Mouse (Mus musculus) macrophage (primary cell): ENCODE results near the gene Ece1. TPM values are rescaled to one million over a fixed set of nuclear protein-coding genes. Genes with fewer than 3 reads are reported as not detected.

Experiments used
- H3K27ac ChIP-seq: fragments of 350-480 bp; formaldehyde crosslinking; 2 replicates; pipeline ENCODE4 v1.9.0; 2021
- H3K36me3 ChIP-seq: fragments of 350-480 bp; formaldehyde crosslinking; 2 replicates; pipeline ENCODE4 v1.9.0; 2021; ENCODE audit errors: inconsistent target
- H3K4me3 ChIP-seq: fragments of 350-480 bp; formaldehyde crosslinking; 2 replicates; pipeline ENCODE4 v1.9.0; 2021; ENCODE audit errors: inconsistent target
- H3K79me2 ChIP-seq: fragments of 350-480 bp; formaldehyde crosslinking; 2 replicates; pipeline ENCODE4 v1.9.0; 2021; ENCODE audit errors: inconsistent target
- WGBS: methylation state at CpG from one replicate; pipeline ENCODE4 v1.1.7; 2026; ENCODE audit warnings: inconsistent platforms; ENCODE audit not compliant: missing documents; 5-methylcytosine and 5-hydroxymethylcytosine counted together
- polyA plus RNA-seq: library from polyadenylated mRNA; stranded (reverse); fragments of 250-400 nt; gene quantifications from 3 replicates; pipeline ENCODE4 v1.2.4, GENCODE M21; 2018; ENCODE audit warnings: inconsistent platforms

Gene Ece1
- polyA plus RNA-seq, 1 experiment from 2014 or later: 31.7 TPM

DNA sequence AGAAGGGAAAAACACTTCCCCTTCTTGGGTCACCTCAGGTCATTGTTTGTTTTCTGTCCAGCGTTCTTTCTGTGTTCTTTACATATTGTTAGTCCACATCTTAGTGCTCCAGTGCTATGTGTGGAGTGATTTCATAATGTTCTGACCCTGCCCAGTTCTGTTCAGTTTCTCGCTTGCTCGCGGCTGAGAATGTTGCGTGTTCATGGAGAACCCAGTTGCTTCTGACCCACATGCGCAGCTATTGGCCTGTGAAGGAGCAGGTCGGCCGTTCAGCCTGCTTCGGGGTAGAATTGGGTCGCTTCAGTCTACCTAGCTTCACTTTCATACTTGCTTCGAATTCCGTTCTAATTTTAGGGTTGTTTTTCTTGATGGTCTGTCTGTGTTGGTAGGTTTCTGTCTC, 133.4 kb downstream of the Ece1 start:
- H3K27ac ChIP-seq: peak overlapping the region; percentile 95
- peaks cover 24% of the 10 kb centered on the region for H3K36me3 ChIP-seq
- WGBS: 72% methylated on average over 12 of the region's 12 CpGs
- H3K79me2 ChIP-seq: peaks cover 58% of the 10 kb centered on the region
- peak overlapping the region; percentile 81 for H3K4me3 ChIP-seq

DNA sequence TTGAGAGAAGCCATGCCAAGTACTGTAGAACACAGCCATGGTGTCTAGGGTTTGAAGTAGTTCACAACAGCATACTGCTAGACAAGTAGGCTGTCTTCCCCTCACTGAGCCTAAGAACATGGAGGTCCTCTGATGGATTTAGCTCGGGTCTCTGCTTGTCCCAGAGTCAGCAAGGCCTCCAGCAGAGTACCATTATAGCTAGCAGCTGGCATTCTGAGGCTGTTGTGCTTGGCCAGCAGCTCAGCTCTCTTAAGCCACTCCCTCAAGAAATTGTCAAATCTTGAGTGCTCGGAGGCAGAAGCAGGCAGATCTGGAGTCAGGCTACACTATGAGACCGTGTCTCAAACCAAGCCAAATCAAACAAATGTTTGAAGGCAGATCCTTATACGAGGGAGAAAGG, 136.2 kb downstream of the Ece1 start:
- no peak overlapping the region for H3K27ac ChIP-seq
- no peak overlapping the region for H3K4me3 ChIP-seq
- peaks cover 42% of the 10 kb centered on the region for H3K36me3 ChIP-seq
- 100% methylated on average over 4 of the region's 4 CpGs for WGBS
- H3K79me2 ChIP-seq: peaks cover 86% of the 10 kb centered on the region

DNA sequence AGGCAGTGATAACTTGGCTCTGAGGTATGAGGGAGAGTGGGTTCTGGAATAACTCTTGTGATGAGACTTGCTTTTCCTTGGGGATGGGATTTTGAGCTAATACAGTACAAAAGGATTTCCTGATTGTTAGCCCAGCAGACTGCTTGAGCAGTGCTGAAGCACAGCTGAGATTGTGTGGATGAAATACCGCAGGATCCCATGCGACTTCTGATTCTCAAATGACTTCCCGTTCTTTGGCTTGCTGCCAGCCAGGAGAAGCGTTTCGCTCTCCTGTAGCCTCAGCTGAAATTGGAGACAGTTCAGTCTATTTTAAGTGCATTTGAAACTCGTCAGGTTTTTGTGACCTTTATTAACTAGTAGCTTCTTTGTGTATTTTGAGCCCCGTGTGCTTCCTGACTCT, 138.6 kb downstream of the Ece1 start:
- 72% methylated on average over 7 of the region's 7 CpGs for WGBS
- Histone ChIP-seq H3K36me3 (peaks cover 63% of the 10 kb centered on the region), H3K79me2 (peaks cover 100% of the 10 kb centered on the region), H3K27ac (no peak overlapping the region), H3K4me3 (no peak overlapping the region)

DNA sequence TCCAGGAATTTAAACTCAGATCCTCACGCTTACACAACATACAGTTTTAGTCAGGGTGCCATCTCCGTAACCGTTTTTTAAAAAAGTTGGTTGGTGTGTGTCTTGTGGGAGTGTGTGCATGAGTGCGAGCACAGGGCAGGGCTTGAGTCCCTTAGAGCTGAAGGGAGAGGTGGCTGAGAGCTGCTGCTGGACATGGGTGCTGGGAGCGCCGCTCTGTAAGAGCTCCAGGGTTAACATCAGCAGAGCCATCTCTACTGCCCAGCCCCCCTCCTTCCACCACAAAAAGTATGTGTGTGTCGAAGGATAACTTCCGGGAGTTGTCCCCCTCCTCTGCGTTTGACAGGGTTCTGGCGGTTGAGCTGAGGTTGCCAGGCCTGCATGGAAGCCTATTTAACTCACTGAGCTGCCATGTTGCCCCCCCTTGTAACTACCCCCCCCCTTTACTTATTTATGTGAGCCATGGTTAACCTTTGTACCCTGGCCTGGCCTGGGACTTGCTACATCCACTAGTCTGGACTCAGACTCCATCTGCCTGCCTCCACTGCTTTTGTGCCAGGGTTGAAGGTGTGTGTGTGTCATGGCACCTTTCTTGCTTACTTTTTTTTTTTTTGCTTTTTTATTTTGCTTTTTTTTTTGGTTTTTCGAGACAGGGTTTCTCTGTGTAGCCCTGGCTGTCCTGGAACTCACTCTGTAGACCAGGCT, 142.0 kb downstream of the Ece1 start:
- H3K79me2 ChIP-seq: peaks cover 96% of the 10 kb centered on the region
- peaks cover 56% of the 10 kb centered on the region for H3K36me3 ChIP-seq
- no peak overlapping the region for H3K27ac ChIP-seq
- WGBS: 95% methylated on average over 9 of the region's 11 CpGs
- H3K4me3 ChIP-seq: no peak overlapping the region

DNA sequence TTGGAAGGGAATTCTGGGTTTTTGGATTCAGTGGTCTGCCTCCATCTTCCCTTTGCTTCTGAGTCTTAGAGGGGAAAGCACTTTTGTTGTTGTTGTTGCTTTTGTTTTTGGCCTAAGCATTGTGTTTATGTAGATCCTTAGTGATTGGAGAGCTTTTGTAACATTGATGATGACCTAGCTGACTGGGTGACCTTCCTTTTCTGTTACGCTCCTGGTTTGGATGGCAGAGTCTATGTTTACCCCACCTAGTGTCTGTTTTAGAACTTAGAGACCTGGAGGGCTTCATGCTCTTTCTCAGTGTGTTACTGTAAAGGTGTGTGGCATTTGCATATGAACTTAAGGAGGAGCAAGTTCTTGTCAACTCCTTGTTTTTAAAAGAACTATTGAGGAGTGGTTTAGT, 143.7 kb downstream of the Ece1 start:
- Histone ChIP-seq H3K27ac (no peak overlapping the region), H3K79me2 (peaks cover 96% of the 10 kb centered on the region), H3K4me3 (no peak overlapping the region), H3K36me3 (peaks cover 51% of the 10 kb centered on the region)
- WGBS: 100% methylated on average over 1 of the region's 1 CpGs

DNA sequence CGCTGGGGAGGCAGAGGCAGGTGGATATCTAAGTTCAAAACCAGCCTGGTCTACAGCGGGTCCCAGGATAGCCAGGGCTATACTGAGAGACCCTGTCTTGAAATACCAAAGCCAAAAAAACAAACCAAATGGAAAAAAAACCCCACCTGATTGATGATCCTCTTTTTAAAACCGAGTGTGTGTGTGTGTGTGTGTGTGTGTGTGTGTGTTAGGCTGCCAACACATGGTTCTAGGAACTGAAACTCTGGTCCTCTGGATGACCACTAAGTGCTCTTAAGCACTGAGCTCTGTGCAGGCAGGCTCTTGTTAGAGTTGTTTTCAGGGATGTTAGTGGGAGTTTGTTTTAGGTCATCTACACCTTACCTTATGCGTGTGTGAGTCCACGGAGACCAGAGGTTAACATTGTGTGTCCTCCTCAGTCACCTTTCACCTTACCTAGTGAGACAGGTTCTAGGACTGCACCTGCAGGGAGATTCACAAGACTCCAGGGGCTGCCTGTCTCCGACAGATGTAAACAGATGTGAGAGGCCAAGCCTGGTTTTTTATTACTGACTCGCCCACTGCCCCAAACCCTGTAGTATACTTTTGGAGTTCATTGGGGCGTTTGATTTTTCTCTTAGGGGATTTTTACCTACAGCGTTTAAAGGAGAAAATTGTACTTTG, 145.0 kb downstream of the Ece1 start:
- H3K27ac ChIP-seq: no peak overlapping the region
- no peak overlapping the region for H3K4me3 ChIP-seq
- WGBS: 82% methylated on average over 9 of the region's 9 CpGs
- peaks cover 96% of the 10 kb centered on the region for H3K79me2 ChIP-seq
- peaks cover 51% of the 10 kb centered on the region for H3K36me3 ChIP-seq

DNA sequence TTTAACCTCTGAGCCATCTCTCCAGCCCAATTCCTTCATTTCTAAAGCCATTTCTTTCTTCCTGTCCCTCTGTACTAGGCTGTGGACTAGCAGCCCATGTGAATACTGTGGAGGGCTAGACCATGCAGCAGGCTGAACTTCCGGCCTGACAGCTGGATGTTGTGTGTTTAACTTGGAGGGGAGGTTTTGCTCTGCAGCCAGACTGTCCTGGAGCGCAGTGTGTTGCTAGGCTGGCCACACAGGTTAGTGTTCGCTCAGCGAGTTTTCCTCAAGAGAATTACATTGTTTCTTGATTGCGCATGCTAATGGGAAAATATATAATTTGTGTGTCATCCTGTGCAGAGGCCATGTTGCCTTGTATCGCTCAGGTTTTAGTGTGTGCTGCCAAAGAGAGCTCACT, 146.6 kb downstream of the Ece1 start:
- Histone ChIP-seq H3K79me2 (peaks cover 96% of the 10 kb centered on the region), H3K27ac (no peak overlapping the region), H3K4me3 (no peak overlapping the region), H3K36me3 (peaks cover 41% of the 10 kb centered on the region)
- WGBS: 100% methylated on average over 6 of the region's 6 CpGs

DNA sequence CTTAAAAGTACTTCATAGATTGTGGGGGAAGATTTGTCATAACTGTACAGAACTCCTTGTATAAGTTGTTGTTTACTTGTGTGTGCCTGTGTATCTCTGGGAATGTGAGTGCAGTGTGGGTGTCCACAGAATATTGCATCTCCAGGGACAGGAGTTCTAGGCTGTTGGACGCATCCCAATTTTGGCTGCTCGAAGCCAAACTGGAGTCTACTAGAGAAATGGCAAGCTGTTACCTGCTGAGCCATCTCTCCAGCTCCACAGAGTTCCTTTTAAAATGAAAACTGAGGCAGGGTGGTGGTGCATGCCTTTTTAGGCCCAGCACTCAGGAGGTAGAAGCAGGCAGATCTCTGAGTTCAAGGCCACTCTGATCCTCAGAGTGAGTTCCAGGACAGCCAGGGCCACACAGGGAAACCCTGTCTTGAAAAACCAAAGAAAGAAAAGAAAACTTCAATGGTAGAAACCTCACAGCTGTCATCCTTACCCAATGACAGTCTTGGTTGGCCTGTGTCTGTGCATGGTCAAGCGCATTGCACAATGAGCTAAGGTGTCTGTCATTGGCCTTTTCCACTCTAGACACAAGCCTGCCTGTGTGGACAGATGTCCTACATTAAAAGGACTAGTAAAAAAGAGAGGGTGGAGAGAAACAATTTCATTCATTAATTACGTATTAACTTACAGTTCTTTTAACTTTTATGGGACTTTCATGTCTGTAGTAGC, 147.9 kb downstream of the Ece1 start:
- Histone ChIP-seq H3K79me2 (peaks cover 90% of the 10 kb centered on the region), H3K36me3 (peaks cover 34% of the 10 kb centered on the region; the same call in 1 of the 2 replicates), H3K27ac (no peak overlapping the region), H3K4me3 (no peak overlapping the region)
- WGBS: 96% methylated on average over 4 of the region's 4 CpGs

DNA sequence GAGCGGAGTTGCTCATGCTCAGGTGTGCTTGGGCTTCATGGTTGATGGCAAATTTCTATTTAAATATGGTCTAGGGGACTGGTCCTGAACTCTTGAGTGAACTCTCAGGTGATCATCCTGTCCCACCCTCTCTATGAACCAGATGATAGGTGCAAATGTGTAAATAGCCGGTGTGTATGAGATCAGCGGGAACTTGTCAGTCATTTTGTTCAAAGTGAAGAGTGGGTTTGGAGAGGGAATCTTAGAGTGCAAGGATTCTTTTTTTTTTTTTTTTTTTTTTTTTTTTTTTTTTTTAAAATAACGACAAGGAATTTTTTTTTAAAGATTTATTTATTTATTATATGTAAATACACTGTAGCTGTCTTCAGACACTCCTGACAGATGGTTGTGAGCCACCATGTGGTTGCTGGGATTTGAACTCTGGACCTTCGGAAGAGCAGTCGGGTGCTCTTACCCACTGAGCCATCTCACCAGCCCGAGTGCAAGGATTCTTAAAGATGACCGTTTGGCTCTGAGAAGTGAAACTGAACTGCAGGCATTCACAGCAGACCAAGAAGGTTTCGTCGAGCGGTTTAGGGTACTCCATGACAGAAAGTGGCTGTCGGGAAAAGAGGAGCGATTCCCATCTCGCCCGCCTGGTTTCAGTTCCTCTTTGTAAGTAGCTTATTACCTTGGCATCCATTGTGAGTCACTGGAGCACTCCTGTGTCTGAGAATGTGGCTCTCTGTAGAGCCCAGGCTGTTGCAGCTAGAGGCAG, 151.9 kb downstream of the Ece1 start:
- Histone ChIP-seq H3K27ac (no peak overlapping the region), H3K4me3 (no peak overlapping the region), H3K36me3 (peaks cover 45% of the 10 kb centered on the region; the same call in 1 of the 2 replicates), H3K79me2 (peaks cover 95% of the 10 kb centered on the region)
- 37% methylated on average over 12 of the region's 15 CpGs for WGBS

Other genes with a start within 250 kb of the Ece1 start
- gene Rap1gap, start 197.5 kb upstream of the Ece1 start, polyA plus RNA-seq: 0.75 to 3.4 TPM (median 1.3 TPM) in 3 replicates
- not detected in 3 replicates for gene Alpl, start 65.9 kb upstream of the Ece1 start, polyA plus RNA-seq
- gene Eif4g3, start 130.8 kb downstream of the Ece1 start, polyA plus RNA-seq: 52.6 to 97.4 TPM (median 70.3 TPM) in 3 replicates